Mouse (Mus musculus) spleen, postnatal 0 days (tissue): ENCODE measurements around the gene Mtf1. TPM values are rescaled to one million over a fixed set of nuclear protein-coding genes. Genes with fewer than 3 reads are reported as not detected.

Experiments
- polyA plus RNA-seq: library from polyadenylated mRNA; unstranded; fragments of >200 nt; fragmentation: Nextera tagmentation; extraction: Ambion mirVana; gene quantifications from 2 replicates; pipeline ENCODE4 v1.2.1, GENCODE M21; 2015

The Mtf1 gene
- polyA plus RNA-seq: 16.7 and 17.6 TPM in 2 replicates

DNA sequence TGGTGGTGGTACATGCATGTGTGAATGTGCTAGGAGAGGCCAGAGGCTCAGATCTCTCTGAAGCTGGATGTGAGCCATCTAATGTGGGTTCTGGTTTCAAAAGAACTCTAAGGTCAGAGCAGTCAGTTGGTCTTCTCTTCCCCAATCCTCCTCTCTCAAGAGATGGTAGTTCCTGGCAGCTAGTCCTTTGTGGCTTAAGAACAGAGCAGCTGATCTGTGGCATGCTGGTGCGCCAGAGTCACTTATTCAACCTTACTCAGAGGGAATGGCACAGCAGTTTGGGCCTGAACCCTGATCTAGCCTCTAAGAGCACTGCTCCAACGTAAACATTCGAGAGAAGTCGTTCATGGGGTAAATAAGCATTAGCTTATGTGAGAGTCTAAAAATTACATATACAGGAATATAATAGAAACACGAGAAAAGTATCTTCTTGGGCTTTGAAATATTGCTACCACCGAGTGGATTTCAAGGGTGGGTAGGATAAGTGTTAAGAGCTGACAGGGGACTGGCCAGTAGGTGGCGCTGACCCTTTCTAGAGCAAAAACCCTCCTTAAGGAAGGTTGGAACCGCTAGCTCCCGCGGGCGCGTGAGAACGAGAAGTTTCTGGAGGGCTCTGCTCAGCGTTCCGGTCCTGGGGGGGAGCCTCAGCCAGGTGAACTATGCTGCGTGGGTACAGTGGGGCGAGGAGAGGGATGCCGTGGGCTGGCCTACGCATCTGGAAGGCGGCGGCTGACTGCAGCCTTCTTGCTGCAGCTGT, at the start of gene Mtf1:
Gene Mtf1 (plus strand): TSS at position 553 of the 757 bp plus-strand sequence.

DNA sequence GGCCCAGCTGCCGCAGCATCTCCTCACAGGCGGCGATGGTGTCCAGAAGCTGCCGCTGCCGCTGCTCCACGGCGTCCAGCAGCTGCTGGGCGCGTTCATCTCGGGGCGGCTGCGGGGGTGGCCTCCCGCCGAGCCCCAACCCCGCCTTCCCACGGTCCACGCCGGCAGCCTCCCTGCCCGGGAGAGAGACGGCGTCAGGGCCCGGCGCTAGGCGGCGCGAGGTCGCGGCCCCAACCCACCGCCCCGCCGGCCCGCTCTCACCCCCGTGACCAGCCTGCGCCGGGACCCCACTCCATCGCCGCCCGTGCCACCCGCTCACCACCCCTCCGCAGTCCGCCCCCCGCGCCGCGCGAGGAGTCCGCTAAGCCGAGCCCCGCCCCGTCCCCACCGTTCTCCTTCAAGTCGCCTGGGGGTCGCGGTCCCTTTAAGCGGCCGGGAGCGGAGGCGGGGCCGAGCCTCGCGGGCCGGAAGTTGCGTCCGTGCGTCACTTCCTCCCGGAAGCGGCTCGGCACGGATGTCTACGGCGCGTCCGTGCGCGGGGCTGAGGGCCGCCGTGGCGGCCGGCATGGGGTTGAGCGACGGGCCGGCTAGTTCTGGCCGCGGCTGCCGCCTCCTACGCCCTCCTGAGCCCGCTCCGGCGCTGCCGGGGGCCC, 48.5 kb downstream of the Mtf1 start, which contains the start of gene Yrdc:
Gene Yrdc (plus strand): TSS at position 419 of the 653 bp plus-strand sequence.

DNA sequence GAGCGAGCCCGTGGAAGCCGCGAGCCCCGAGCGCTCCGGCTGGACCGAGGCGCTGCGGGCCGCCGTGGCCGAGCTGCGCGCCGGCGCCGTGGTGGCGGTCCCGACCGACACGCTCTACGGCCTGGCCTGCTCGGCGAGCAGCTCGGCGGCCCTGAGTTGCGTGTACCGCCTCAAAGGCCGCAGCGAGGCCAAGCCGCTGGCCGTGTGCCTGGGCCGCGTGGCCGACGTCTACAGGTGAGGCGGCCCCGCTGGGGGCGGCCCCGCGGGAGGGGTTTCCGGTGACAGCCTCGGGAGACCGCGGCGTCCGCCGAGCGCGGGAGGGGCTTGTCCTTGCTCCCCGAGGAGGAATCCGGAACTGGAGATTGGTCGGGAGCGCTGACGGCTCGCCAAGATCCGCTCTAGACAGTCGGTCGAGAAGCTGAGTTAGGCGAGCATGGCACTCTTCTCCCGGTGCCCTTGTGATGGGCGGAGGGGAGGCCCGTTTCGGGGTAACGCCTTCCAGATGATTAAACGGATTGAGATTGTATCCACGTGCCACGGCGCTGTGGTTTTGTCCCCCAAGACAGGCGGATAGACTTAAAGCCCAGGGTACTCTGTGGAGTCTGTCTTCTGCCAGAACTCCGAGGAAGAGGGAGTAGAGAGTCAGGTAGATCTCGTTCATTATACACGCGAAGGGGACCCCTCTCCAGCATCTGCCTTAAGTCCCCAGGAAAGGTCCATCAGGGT, 49.2 kb downstream of the Mtf1 start, which contains the start of gene 1110065P20Rik:
Gene 1110065P20Rik (minus strand): TSS at position 264 of the 726 bp plus-strand sequence.

DNA sequence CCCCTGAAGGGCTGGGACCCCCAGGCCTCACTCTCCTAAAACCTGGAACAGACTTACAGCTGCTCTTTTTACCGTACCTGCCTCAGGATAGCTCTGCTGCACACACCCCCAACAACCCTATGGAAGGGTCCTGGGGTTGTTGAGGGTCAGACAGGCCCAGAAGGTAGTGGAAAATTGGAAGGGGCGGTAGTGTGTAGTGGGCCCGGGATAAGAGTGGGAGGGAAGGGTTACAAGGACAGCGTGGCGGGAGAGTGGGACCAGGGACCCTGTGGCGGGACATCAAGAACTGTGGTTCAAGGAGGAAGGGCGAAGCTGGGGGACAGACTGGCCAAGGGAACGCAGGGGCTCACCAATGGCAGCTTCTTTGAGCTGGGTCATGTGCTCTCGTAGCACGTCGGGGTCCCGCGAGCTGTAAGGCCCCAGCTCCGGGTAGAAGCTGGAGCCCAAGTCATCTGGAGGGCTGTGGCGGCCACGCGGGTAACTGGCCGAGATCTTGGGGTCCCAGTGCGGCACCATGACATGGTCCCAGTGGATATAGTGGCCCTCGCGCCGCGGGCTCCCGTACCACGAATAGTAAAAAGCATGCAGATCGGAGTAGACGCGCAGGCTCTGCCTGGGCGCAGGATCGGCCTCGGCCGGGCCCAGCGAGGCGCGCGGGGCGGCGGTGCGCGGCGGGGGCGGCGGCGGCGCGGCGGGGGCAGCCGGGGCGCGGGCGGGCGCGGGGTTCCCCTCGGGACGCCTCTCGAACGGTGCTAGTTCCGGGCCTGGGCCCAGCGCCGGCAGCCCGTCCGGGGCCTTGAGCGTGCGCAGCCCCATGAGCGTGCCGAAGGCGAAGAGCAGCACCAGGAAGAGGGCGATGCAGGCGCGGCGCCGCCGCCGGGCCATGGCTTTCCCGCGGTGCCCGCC, 59.6 kb downstream of the Mtf1 start, which contains the start of gene Maneal:
Gene Maneal (minus strand): TSS at position 889 of the 906 bp plus-strand sequence.

DNA sequence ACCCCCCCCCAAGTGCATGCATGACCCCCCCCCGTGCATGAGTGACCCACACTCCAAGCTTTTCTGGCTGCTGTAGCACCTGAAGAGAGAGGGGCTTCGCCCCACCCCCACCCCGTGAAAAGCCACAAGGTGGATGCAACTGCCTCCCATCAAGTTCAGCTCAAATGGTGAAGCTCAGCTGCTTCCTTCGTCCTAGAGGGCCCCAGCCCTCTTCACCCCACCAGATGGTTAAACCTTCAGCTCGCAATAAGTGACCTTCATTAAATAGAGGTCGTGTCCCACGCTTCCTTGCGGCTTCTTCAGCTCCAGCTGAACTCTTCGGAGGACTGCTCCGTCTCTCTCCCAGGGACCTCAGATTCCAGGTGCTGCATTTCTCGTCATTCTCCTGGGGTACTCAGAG, 78.7 kb downstream of the Mtf1 start, which contains the start of gene Epha10:
Gene Epha10 (plus strand): TSS at position 301 of the 400 bp plus-strand sequence.

Other genes starting within 250 kb of the Mtf1 start
- not detected in 2 replicates for gene 3100002H09Rik, start 191.3 kb upstream of the Mtf1 start, polyA plus RNA-seq
- 0.05 and 0.06 TPM in 2 replicates for gene Pou3f1, start 145.3 kb upstream of the Mtf1 start, polyA plus RNA-seq
- 36.1 and 36.7 TPM in 2 replicates for gene Utp11, start 108.5 kb upstream of the Mtf1 start, polyA plus RNA-seq
- gene Fhl3, start 101.4 kb upstream of the Mtf1 start, polyA plus RNA-seq: 5.1 and 5.9 TPM in 2 replicates
- 90.8 and 92.4 TPM in 2 replicates for gene Sf3a3, start 87.3 kb upstream of the Mtf1 start, polyA plus RNA-seq
- 36.4 and 38.7 TPM in 2 replicates for gene Inpp5b, start 60.3 kb upstream of the Mtf1 start, polyA plus RNA-seq
- gene Yrdc, start 48.6 kb downstream of the Mtf1 start, polyA plus RNA-seq: 23.3 and 24.0 TPM in 2 replicates
- 26.3 and 30.8 TPM in 2 replicates for gene 1110065P20Rik, start 49.1 kb downstream of the Mtf1 start, polyA plus RNA-seq
- 0.04 and 0.15 TPM in 2 replicates for gene Maneal, start 60.1 kb downstream of the Mtf1 start, polyA plus RNA-seq
- gene Epha10, start 78.8 kb downstream of the Mtf1 start, polyA plus RNA-seq: not detected in 2 replicates
- 6.2 and 6.9 TPM in 2 replicates for gene 9930104L06Rik, start 134.9 kb downstream of the Mtf1 start, polyA plus RNA-seq
- 126 and 150 TPM in 2 replicates for gene Cdca8, start 137.2 kb downstream of the Mtf1 start, polyA plus RNA-seq
- 5.6 and 7.0 TPM in 2 replicates for gene Rspo1, start 184.3 kb downstream of the Mtf1 start, polyA plus RNA-seq
- 42.9 and 43.2 TPM in 2 replicates for gene Gnl2, start 214.5 kb downstream of the Mtf1 start, polyA plus RNA-seq